Mouse (Mus musculus) gastrocnemius, adult 2 months (tissue): ENCODE measurements around the gene 1700025G04Rik. TPM values are rescaled to one million over a fixed set of nuclear protein-coding genes. Genes with fewer than 3 reads are reported as not detected.

ENCODE experiments used
- DNase-seq: peaks from one replicate; pipeline ENCODE4 v3.0.0; 2022
- H3K27ac ChIP-seq: fragments of 200-600 bp; 2 replicates; pipeline ENCODE4 v1.8.1; 2022; ENCODE audit warnings: mild to moderate bottlenecking
- H3K4me3 ChIP-seq: fragments of 200-600 bp; 2 replicates; pipeline ENCODE4 v1.8.1; 2022; ENCODE audit warnings: mild to moderate bottlenecking, moderate library complexity
- CTCF ChIP-seq: fragments of 200-600 bp; IDR thresholded peaks from 2 replicates; pipeline ENCODE4 v1.8.1; 2022; ENCODE audit warnings: antibody characterized with exemption, mild to moderate bottlenecking, moderate library complexity
- intact Hi-C: fragments of 180-260 bp; cut with DNase I; formaldehyde crosslinking; loops from one replicate; pipeline ENCODE4 v1.15.1; 2025
- total RNA-seq, 2 experiments: library from RNA; stranded (reverse); gene quantifications; 2 replicates each; pipeline ENCODE4 v1.2.3; 2021

The 1700025G04Rik gene
- total RNA-seq, 2 experiments from 2014 or later = 66.2 to 72.2 TPM

- intact Hi-C loops = loop anchor here (5.0 kb wide), 1 partner anchor 90 kb away; no protein-coding TSS in a partner anchor
- peak overlapping the region; percentile 82 for H3K27ac ChIP-seq
- no peak for DNase-seq
- no peak overlapping the region for H3K4me3 ChIP-seq
- TF ChIP-seq CTCF = no peak
Measured at GRCm38 (mm10) chr1:151977596-151977995, 112.3 kb downstream of the 1700025G04Rik start.

GRCm38 (mm10) chr1:151976850-151977249 lies 113.1 kb downstream of the 1700025G04Rik start:
- DNase-seq = no peak
- H3K4me3 ChIP-seq = no peak overlapping the region
- intact Hi-C loops = loop anchor here (5.0 kb wide), 1 partner anchor 90 kb away; no protein-coding TSS in a partner anchor
- H3K27ac ChIP-seq = no peak overlapping the region
- no peak for TF ChIP-seq CTCF

- Histone ChIP-seq H3K4me3 (no peak overlapping the region), H3K27ac (peak overlapping the region; percentile 88)
- no peak for DNase-seq
- no peak for TF ChIP-seq CTCF
- intact Hi-C loops = loop anchor here (5.0 kb wide), 1 partner anchor 88 kb away; no protein-coding TSS in a partner anchor
Measured at GRCm38 (mm10) chr1:151975418-151976379, 114.2 kb downstream of the 1700025G04Rik start.

- no peak for TF ChIP-seq CTCF
- peak overlapping the region; percentile 88 for H3K27ac ChIP-seq
- intact Hi-C loops = loop anchor here (5.0 kb wide), 1 partner anchor 88 kb away; no protein-coding TSS in a partner anchor
- H3K4me3 ChIP-seq = no peak overlapping the region
- no peak for DNase-seq
Measured at GRCm38 (mm10) chr1:151974887-151975286, 115.0 kb downstream of the 1700025G04Rik start.

GRCm38 (mm10) chr1:151974424-151974823 lies 115.5 kb downstream of the 1700025G04Rik start:
- H3K27ac ChIP-seq = peak overlapping the region; percentile 88
- no peak overlapping the region for H3K4me3 ChIP-seq
- no peak for TF ChIP-seq CTCF
- DNase-seq = no peak
- intact Hi-C loops = no loop called here

GRCm38 (mm10) chr1:151973110-151973700 lies 116.7 kb downstream of the 1700025G04Rik start:
- intact Hi-C loops = no loop called here
- H3K27ac ChIP-seq = peak overlapping the region; percentile 88
- DNase-seq = peak; percentile 46
- peak overlapping the region; percentile 26; the same call in 1 of the 2 replicates for H3K4me3 ChIP-seq
- TF ChIP-seq CTCF = no peak

- no peak for TF ChIP-seq CTCF
- no peak for DNase-seq
- Histone ChIP-seq H3K27ac (peak overlapping the region; percentile 84; the same call in 1 of the 2 replicates), H3K4me3 (no peak overlapping the region)
- intact Hi-C loops = no loop called here
Measured at GRCm38 (mm10) chr1:151971581-151971980, 118.3 kb downstream of the 1700025G04Rik start.

GRCm38 (mm10) chr1:151968126-151968525 lies 121.8 kb downstream of the 1700025G04Rik start:
- no peak for DNase-seq
- intact Hi-C loops = no loop called here
- Histone ChIP-seq H3K4me3 (no peak overlapping the region), H3K27ac (no peak overlapping the region)
- TF ChIP-seq CTCF = no peak

- DNase-seq = no peak
- Histone ChIP-seq H3K27ac (peak overlapping the region; percentile 28; the same call in 1 of the 2 replicates), H3K4me3 (no peak overlapping the region)
- TF ChIP-seq CTCF = no peak
- intact Hi-C loops = no loop called here
Measured at GRCm38 (mm10) chr1:151964811-151965210, 125.1 kb downstream of the 1700025G04Rik start.

- Histone ChIP-seq H3K4me3 (no peak overlapping the region), H3K27ac (peak overlapping the region; percentile 84)
- no peak for TF ChIP-seq CTCF
- intact Hi-C loops = no loop called here
- no peak for DNase-seq
Measured at GRCm38 (mm10) chr1:151963248-151963647, 126.7 kb downstream of the 1700025G04Rik start.

GRCm38 (mm10) chr1:151962078-151962477 lies 127.8 kb downstream of the 1700025G04Rik start:
- Histone ChIP-seq H3K27ac (peak overlapping the region; percentile 84), H3K4me3 (no peak overlapping the region)
- no peak for TF ChIP-seq CTCF
- intact Hi-C loops = no loop called here
- no peak for DNase-seq

- Histone ChIP-seq H3K27ac (peak overlapping the region; percentile 84), H3K4me3 (no peak overlapping the region)
- no peak for TF ChIP-seq CTCF
- intact Hi-C loops = no loop called here
- no peak for DNase-seq
Measured at GRCm38 (mm10) chr1:151961204-151961603, 128.7 kb downstream of the 1700025G04Rik start.

- TF ChIP-seq CTCF = no peak
- DNase-seq = no peak
- H3K4me3 ChIP-seq = no peak overlapping the region
- intact Hi-C loops = no loop called here
- peak overlapping the region; percentile 61 for H3K27ac ChIP-seq
Measured at GRCm38 (mm10) chr1:151959010-151959409, 130.9 kb downstream of the 1700025G04Rik start.
